Mouse (Mus musculus): Measurements from ENCODE around the gene Sipa1l3. TPM values are rescaled to one million over a fixed set of nuclear protein-coding genes. Genes with fewer than 3 reads are reported as not detected.

Sipa1l3 gene
- polyA plus RNA-seq, 1 experiment from 2014 or later: 21.5 TPM

GRCm38 (mm10) chr7:29505337-29506318 lies 12.8 kb downstream of the Sipa1l3 start:
- no peaks in the 10 kb centered on the region for H3K9me3 ChIP-seq
- peak overlapping the region; percentile 39 for H3K4me2 ChIP-seq
- peaks cover 40% of the 10 kb centered on the region for H3K4me1 ChIP-seq
- H3K4me3 ChIP-seq: no peak overlapping the region
- no peaks in the 10 kb centered on the region for H3K27me3 ChIP-seq
- peak overlapping the region; percentile 69 for H3K27ac ChIP-seq
- peak; percentile 65; the same call in 1 of the 2 replicates for ATAC-seq (ENCODE audit: insufficient number of reproducible peaks, insufficient read depth, low FRiP score, low TSS enrichment, low read depth)
- H3K9ac ChIP-seq: 0 out of 2 replicates have a peak overlapping the region, but pooled peaks have one; percentile 21
- WGBS: 21% methylated on average over 18 of the region's 18 CpGs
- H3K36me3 ChIP-seq: no peaks in the 10 kb centered on the region

- H3K27me3 ChIP-seq: no peaks in the 10 kb centered on the region
- H3K4me3 ChIP-seq: no peak overlapping the region
- H3K27ac ChIP-seq: peak overlapping the region; percentile 69
- no peaks in the 10 kb centered on the region for H3K36me3 ChIP-seq
- H3K9ac ChIP-seq: no peak overlapping the region
- 67% methylated on average over 7 of the region's 7 CpGs for WGBS
- no peaks in the 10 kb centered on the region for H3K9me3 ChIP-seq
- no peak for ATAC-seq (ENCODE audit: insufficient number of reproducible peaks, insufficient read depth, low FRiP score, low TSS enrichment, low read depth)
- H3K4me1 ChIP-seq: peaks cover 40% of the 10 kb centered on the region
- H3K4me2 ChIP-seq: peak overlapping the region; percentile 39
Measured at GRCm38 (mm10) chr7:29504683-29505290, 13.7 kb downstream of the Sipa1l3 start.

- Histone ChIP-seq H3K27ac (no peak overlapping the region), H3K4me1 (peaks cover 40% of the 10 kb centered on the region), H3K4me2 (no peak overlapping the region), H3K36me3 (0 out of 2 replicates have a peak, but pooled peaks cover under 1% of the 10 kb centered on the region), H3K9me3 (no peaks in the 10 kb centered on the region), H3K4me3 (no peak overlapping the region), H3K9ac (no peak overlapping the region), H3K27me3 (no peaks in the 10 kb centered on the region)
- 56% methylated on average over 6 of the region's 6 CpGs for WGBS
- ATAC-seq (ENCODE audit: insufficient number of reproducible peaks, insufficient read depth, low FRiP score, low TSS enrichment, low read depth): no peak
Measured at GRCm38 (mm10) chr7:29503616-29504015, 14.8 kb downstream of the Sipa1l3 start.

GRCm38 (mm10) chr7:29501214-29501613 lies 17.2 kb downstream of the Sipa1l3 start:
- WGBS: 90% methylated on average over 9 of the region's 9 CpGs
- H3K27ac ChIP-seq: no peak overlapping the region
- H3K36me3 ChIP-seq: 0 out of 2 replicates have a peak, but pooled peaks cover 3% of the 10 kb centered on the region
- no peaks in the 10 kb centered on the region for H3K27me3 ChIP-seq
- no peak overlapping the region for H3K4me2 ChIP-seq
- peaks cover 43% of the 10 kb centered on the region for H3K4me1 ChIP-seq
- no peaks in the 10 kb centered on the region for H3K9me3 ChIP-seq
- ATAC-seq (ENCODE audit: insufficient number of reproducible peaks, insufficient read depth, low FRiP score, low TSS enrichment, low read depth): no peak
- no peak overlapping the region for H3K9ac ChIP-seq
- no peak overlapping the region for H3K4me3 ChIP-seq

GRCm38 (mm10) chr7:29499071-29499470 lies 19.4 kb downstream of the Sipa1l3 start:
- no peak overlapping the region for H3K4me2 ChIP-seq
- no peak overlapping the region for H3K27ac ChIP-seq
- no peak for ATAC-seq (ENCODE audit: insufficient number of reproducible peaks, insufficient read depth, low FRiP score, low TSS enrichment, low read depth)
- 82% methylated on average over 6 of the region's 6 CpGs for WGBS
- no peak overlapping the region for H3K9ac ChIP-seq
- no peaks in the 10 kb centered on the region for H3K27me3 ChIP-seq
- H3K9me3 ChIP-seq: no peaks in the 10 kb centered on the region
- H3K4me3 ChIP-seq: no peak overlapping the region
- H3K4me1 ChIP-seq: peaks cover 24% of the 10 kb centered on the region
- peaks cover 13% of the 10 kb centered on the region; the same call in 1 of the 2 replicates for H3K36me3 ChIP-seq

GRCm38 (mm10) chr7:29496953-29497590 lies 21.4 kb downstream of the Sipa1l3 start:
- H3K36me3 ChIP-seq: peaks cover 14% of the 10 kb centered on the region; the same call in 1 of the 2 replicates
- H3K4me2 ChIP-seq: no peak overlapping the region
- H3K4me1 ChIP-seq: peaks cover 19% of the 10 kb centered on the region
- H3K27ac ChIP-seq: no peak overlapping the region
- H3K4me3 ChIP-seq: no peak overlapping the region
- H3K9me3 ChIP-seq: no peaks in the 10 kb centered on the region
- H3K9ac ChIP-seq: no peak overlapping the region
- H3K27me3 ChIP-seq: no peaks in the 10 kb centered on the region
- ATAC-seq (ENCODE audit: insufficient number of reproducible peaks, insufficient read depth, low FRiP score, low TSS enrichment, low read depth): no peak
- 71% methylated on average over 10 of the region's 10 CpGs for WGBS

- H3K27ac ChIP-seq: no peak overlapping the region
- ATAC-seq (ENCODE audit: insufficient number of reproducible peaks, insufficient read depth, low FRiP score, low TSS enrichment, low read depth): no peak
- peaks cover 13% of the 10 kb centered on the region for H3K4me1 ChIP-seq
- no peaks in the 10 kb centered on the region for H3K27me3 ChIP-seq
- no peaks in the 10 kb centered on the region for H3K9me3 ChIP-seq
- H3K4me2 ChIP-seq: no peak overlapping the region
- peaks cover 14% of the 10 kb centered on the region; the same call in 1 of the 2 replicates for H3K36me3 ChIP-seq
- WGBS: 75% methylated on average over 4 of the region's 4 CpGs
- no peak overlapping the region for H3K9ac ChIP-seq
- H3K4me3 ChIP-seq: no peak overlapping the region
Measured at GRCm38 (mm10) chr7:29496332-29496731, 22.1 kb downstream of the Sipa1l3 start.

GRCm38 (mm10) chr7:29495880-29496279 lies 22.6 kb downstream of the Sipa1l3 start:
- H3K27me3 ChIP-seq: no peaks in the 10 kb centered on the region
- no peaks in the 10 kb centered on the region for H3K9me3 ChIP-seq
- H3K36me3 ChIP-seq: peaks cover 14% of the 10 kb centered on the region; the same call in 1 of the 2 replicates
- H3K4me1 ChIP-seq: peaks cover 12% of the 10 kb centered on the region
- 85% methylated on average over 4 of the region's 4 CpGs for WGBS
- H3K4me3 ChIP-seq: no peak overlapping the region
- ATAC-seq (ENCODE audit: insufficient number of reproducible peaks, insufficient read depth, low FRiP score, low TSS enrichment, low read depth): no peak
- no peak overlapping the region for H3K4me2 ChIP-seq
- H3K27ac ChIP-seq: 0 out of 2 replicates have a peak overlapping the region, but pooled peaks have one; percentile 4
- H3K9ac ChIP-seq: no peak overlapping the region

GRCm38 (mm10) chr7:29494854-29495253 lies 23.6 kb downstream of the Sipa1l3 start:
- no peak overlapping the region for H3K4me3 ChIP-seq
- no peak overlapping the region for H3K9ac ChIP-seq
- H3K4me1 ChIP-seq: peaks cover 19% of the 10 kb centered on the region
- no peaks in the 10 kb centered on the region for H3K27me3 ChIP-seq
- no peaks in the 10 kb centered on the region for H3K9me3 ChIP-seq
- 94% methylated on average over 11 of the region's 11 CpGs for WGBS
- H3K4me2 ChIP-seq: no peak overlapping the region
- H3K27ac ChIP-seq: no peak overlapping the region
- peaks cover 14% of the 10 kb centered on the region; the same call in 1 of the 2 replicates for H3K36me3 ChIP-seq
- ATAC-seq (ENCODE audit: insufficient number of reproducible peaks, insufficient read depth, low FRiP score, low TSS enrichment, low read depth): no peak

- WGBS: 90% methylated on average over 5 of the region's 5 CpGs
- ATAC-seq (ENCODE audit: insufficient number of reproducible peaks, insufficient read depth, low FRiP score, low TSS enrichment, low read depth): no peak
- Histone ChIP-seq H3K36me3 (peaks cover 14% of the 10 kb centered on the region; the same call in 1 of the 2 replicates), H3K4me3 (no peak overlapping the region), H3K9me3 (no peaks in the 10 kb centered on the region), H3K27me3 (no peaks in the 10 kb centered on the region), H3K9ac (no peak overlapping the region), H3K27ac (no peak overlapping the region), H3K4me2 (no peak overlapping the region), H3K4me1 (peaks cover 24% of the 10 kb centered on the region)
Measured at GRCm38 (mm10) chr7:29494015-29494414, 24.4 kb downstream of the Sipa1l3 start.

GRCm38 (mm10) chr7:29492992-29493391 lies 25.4 kb downstream of the Sipa1l3 start:
- 93% methylated on average over 1 of the region's 1 CpGs for WGBS
- Histone ChIP-seq H3K9ac (no peak overlapping the region), H3K27ac (no peak overlapping the region), H3K9me3 (no peaks in the 10 kb centered on the region), H3K27me3 (no peaks in the 10 kb centered on the region), H3K4me1 (peaks cover 30% of the 10 kb centered on the region), H3K4me2 (no peak overlapping the region), H3K36me3 (peaks cover 11% of the 10 kb centered on the region; the same call in 1 of the 2 replicates), H3K4me3 (no peak overlapping the region)
- ATAC-seq (ENCODE audit: insufficient number of reproducible peaks, insufficient read depth, low FRiP score, low TSS enrichment, low read depth): no peak
